Mouse (Mus musculus) heart, embryonic 15.5 days (tissue): ENCODE measurements at regions not wholly inside any gene's neighbourhood (a gene's known extent, or its start where the extent isn't known, plus 50 kb on each side); places are given as distances from the start of the nearest gene placed in this dataset.

Experiments used
- ATAC-seq: fragments of 200-750 bp; cut with Nextera tagmentation; replicated peaks from 2 replicates; pipeline ENCODE4 v1.8.0; 2017; ENCODE audit warnings: low read depth, moderate TSS enrichment; ENCODE audit not compliant: insufficient number of reproducible peaks, insufficient read depth, low FRiP score
- H3K27ac ChIP-seq: fragments of 300-500 bp; sonication (generic); 2 replicates; pipeline ENCODE4 v1.5.1; 2015; ENCODE audit warnings: mild to moderate bottlenecking, inconsistent platforms
- H3K27me3 ChIP-seq: fragments of 300-500 bp; sonication (generic); 2 replicates; pipeline ENCODE4 v1.6.1; 2015; ENCODE audit warnings: inconsistent platforms
- H3K36me3 ChIP-seq: fragments of 300-500 bp; sonication (generic); 2 replicates; pipeline ENCODE4 v1.6.1; 2015; ENCODE audit warnings: mild to moderate bottlenecking, inconsistent platforms
- H3K4me1 ChIP-seq: fragments of 300-500 bp; sonication (generic); replicated peaks from 2 replicates; pipeline ENCODE4 v1.6.1; 2015; ENCODE audit warnings: inconsistent platforms
- H3K4me2 ChIP-seq: fragments of 300-500 bp; sonication (generic); 2 replicates; pipeline ENCODE4 v1.6.1; 2015; ENCODE audit warnings: inconsistent platforms, mild to moderate bottlenecking, moderate library complexity
- H3K4me3 ChIP-seq: fragments of 300-500 bp; sonication (generic); 2 replicates; pipeline ENCODE4 v1.5.1; 2015; ENCODE audit warnings: mild to moderate bottlenecking, inconsistent platforms
- H3K9ac ChIP-seq: fragments of 300-500 bp; sonication (generic); 2 replicates; pipeline ENCODE4 v1.6.1; 2015; ENCODE audit warnings: mild to moderate bottlenecking, inconsistent platforms
- H3K9me3 ChIP-seq: fragments of 300-500 bp; sonication (generic); replicated peaks from 2 replicates; pipeline ENCODE4 v1.6.1; 2016; ENCODE audit warnings: inconsistent platforms
- WGBS: fragments of 180-500 bp; shearing (Covaris S2); methylation state at CpG from one replicate; pipeline ENCODE4 v1.1.7; 2015; ENCODE audit warnings: mixed read lengths; 5-methylcytosine and 5-hydroxymethylcytosine counted together

DNA sequence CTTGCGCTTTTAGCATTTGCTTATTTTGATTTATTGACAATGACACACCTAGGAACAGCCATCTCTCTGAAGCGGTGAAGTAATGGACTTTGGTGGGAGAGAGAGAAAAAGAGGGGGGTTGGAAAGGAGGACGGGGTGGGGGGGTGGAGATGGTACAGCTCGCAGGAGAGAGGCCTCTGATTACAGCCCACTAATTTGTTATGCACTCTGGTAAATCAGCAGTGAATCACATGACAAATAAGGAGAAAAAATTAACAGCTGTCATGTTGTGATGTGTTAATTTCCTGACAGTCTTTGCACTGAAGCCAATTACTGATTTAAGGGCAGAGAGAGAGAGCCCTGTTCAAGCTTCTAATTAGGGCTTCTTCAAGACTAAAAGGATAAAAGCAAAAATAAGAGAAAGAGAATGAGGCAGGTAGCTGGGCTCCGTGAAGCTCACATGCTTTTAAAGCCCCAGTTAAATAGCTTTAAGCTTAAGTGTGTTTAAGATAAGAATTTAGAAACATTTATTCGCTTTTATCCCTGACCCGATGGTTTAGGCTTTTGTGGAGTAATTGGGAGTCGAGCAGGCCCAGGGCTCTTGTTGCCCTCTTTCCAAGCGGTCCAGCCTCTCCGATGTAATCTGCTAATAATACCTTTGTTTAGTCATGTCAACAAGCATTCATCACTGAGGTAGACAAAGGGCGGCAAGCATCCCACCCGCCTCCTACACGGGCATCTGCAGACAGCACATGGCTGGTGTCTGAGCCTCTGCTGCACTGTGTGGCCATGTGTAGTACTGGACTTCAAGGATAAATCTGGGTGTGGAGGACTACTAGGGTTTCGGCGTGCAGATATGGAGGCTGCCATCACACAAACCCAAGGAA is 193.7 kb upstream of the Tshz3 start:
- peaks cover 9% of the 10 kb centered on the region for H3K4me1 ChIP-seq
- 61% methylated on average over 15 of the region's 15 CpGs for WGBS
- no peaks in the 10 kb centered on the region for H3K36me3 ChIP-seq
- no peak overlapping the region for H3K9ac ChIP-seq
- no peak overlapping the region for H3K4me2 ChIP-seq
- no peaks in the 10 kb centered on the region for H3K9me3 ChIP-seq
- H3K27me3 ChIP-seq, result no peaks in the 10 kb centered on the region
- ATAC-seq, result no peak
- no peak overlapping the region for H3K27ac ChIP-seq
- no peak overlapping the region for H3K4me3 ChIP-seq

- no peaks in the 10 kb centered on the region for H3K36me3 ChIP-seq
- WGBS, result 21% methylated on average over 9 of the region's 9 CpGs
- H3K9me3 ChIP-seq, result no peaks in the 10 kb centered on the region
- H3K4me2 ChIP-seq, result no peak overlapping the region
- ATAC-seq, result peak; percentile 85
- H3K27me3 ChIP-seq, result no peaks in the 10 kb centered on the region
- peak overlapping the region; percentile 44; the same call in 1 of the 2 replicates for H3K27ac ChIP-seq
- no peak overlapping the region for H3K9ac ChIP-seq
- H3K4me1 ChIP-seq, result peaks cover 9% of the 10 kb centered on the region
- H3K4me3 ChIP-seq, result no peak overlapping the region
These were observed 190.0 kb upstream of the Tshz3 start for GRCm38 (mm10) chr7:36507895-36508431.

DNA sequence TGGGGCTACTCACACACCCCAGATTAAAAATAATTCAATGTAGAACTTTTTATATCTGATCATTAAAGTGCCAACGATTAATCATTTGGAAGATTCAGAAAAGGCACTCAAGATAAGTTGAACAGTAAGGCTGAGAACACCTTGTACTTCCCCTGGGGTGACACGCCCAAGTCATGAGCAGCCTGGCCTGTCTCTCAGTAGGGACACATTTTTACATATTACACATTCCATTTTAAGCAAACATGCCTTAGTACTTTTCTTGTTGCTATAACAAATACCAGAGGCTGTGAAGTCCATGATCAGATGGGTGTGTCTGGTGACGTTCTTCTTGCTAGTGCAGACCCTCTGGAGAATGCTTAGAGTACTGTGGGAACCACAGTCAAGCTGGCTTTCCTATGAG is 184.2 kb upstream of the Tshz3 start:
- no peak overlapping the region for H3K4me3 ChIP-seq
- no peak overlapping the region for H3K27ac ChIP-seq
- H3K9me3 ChIP-seq, result no peaks in the 10 kb centered on the region
- H3K4me1 ChIP-seq, result no peaks in the 10 kb centered on the region
- H3K27me3 ChIP-seq, result no peaks in the 10 kb centered on the region
- no peak for ATAC-seq
- H3K4me2 ChIP-seq, result no peak overlapping the region
- H3K9ac ChIP-seq, result no peak overlapping the region
- no peaks in the 10 kb centered on the region for H3K36me3 ChIP-seq
- 81% methylated on average over 3 of the region's 3 CpGs for WGBS

DNA sequence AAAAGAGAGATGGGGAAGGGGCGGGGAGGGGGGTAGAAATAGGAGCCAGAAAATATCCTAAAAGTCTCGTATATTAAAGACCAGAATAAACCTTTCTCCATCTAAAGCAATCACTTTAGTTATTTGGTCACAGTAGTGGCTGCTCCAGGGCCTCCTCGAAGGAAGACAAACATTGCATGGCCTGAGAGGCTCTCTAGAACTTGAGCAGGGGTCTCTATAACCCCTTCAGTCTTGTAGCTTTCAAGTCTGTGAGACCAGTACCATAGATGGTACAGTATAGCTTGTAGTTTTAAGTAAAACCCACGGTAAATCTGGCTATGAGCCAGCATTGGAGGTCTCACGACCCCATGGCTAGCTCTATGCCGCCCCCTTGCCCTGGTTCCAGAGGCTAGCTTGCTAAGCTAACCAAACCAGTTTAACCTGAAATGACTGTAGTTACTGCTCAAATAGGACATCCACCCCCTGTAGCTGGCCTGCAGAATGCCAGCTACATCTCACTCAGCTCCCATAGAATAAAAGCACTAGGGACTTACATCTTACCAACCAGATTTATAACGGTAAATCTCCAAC is 181.7 kb upstream of the Tshz3 start:
- ATAC-seq, result no peak
- H3K9ac ChIP-seq, result no peak overlapping the region
- no peak overlapping the region for H3K27ac ChIP-seq
- 55% methylated on average over 7 of the region's 7 CpGs for WGBS
- H3K4me1 ChIP-seq, result no peaks in the 10 kb centered on the region
- H3K27me3 ChIP-seq, result no peaks in the 10 kb centered on the region
- H3K36me3 ChIP-seq, result no peaks in the 10 kb centered on the region
- no peak overlapping the region for H3K4me3 ChIP-seq
- H3K4me2 ChIP-seq, result no peak overlapping the region
- no peaks in the 10 kb centered on the region for H3K9me3 ChIP-seq

DNA sequence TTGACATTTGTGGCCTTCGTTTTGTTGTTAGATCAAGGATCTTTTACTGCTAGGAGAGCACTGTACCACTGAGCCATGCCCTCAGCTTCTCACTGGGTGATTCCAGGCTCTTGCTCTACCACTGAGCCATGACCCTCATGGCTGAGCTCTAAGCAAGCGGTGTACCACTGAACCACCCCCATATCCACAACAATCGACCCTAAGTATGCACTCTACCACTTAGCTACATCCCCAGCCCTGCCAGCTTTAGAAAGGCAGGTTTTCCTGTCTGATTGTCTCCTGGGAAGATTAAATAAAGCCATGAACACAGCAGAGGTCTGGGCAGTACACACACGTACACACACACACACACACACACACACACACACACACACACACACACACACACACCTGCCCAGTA is 178.9 kb upstream of the Tshz3 start:
- no peak overlapping the region for H3K4me3 ChIP-seq
- H3K27ac ChIP-seq, result no peak overlapping the region
- H3K4me1 ChIP-seq, result no peaks in the 10 kb centered on the region
- ATAC-seq, result no peak
- H3K36me3 ChIP-seq, result no peaks in the 10 kb centered on the region
- H3K9me3 ChIP-seq, result no peaks in the 10 kb centered on the region
- H3K27me3 ChIP-seq, result no peaks in the 10 kb centered on the region
- H3K4me2 ChIP-seq, result no peak overlapping the region
- no peak overlapping the region for H3K9ac ChIP-seq
- 71% methylated on average over 4 of the region's 4 CpGs for WGBS

DNA sequence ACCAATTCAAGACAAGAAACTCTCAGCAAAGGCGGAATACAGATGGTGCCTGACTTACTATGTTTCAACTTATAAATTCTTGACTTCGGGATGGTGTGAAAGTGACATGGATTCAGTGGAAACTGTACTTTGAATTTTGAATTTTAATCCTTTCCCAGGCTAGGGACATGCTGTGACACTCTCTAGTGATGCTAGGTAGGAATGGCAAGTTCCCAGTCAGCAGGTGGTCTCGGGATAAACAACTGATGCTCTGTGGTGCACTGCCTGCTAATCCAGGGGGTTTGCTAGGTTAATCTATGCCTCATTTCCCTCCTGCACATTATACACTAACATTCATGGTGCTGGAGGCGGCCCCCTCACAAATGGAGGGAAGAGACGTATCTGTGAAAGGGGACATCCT is 175.0 kb upstream of the Tshz3 start:
- ATAC-seq, result no peak
- Histone ChIP-seq H3K4me3 (no peak overlapping the region), H3K4me1 (no peaks in the 10 kb centered on the region), H3K9ac (no peak overlapping the region), H3K27me3 (0 out of 2 replicates have a peak, but pooled peaks cover 2% of the 10 kb centered on the region), H3K4me2 (no peak overlapping the region), H3K36me3 (no peaks in the 10 kb centered on the region), H3K27ac (no peak overlapping the region), H3K9me3 (no peaks in the 10 kb centered on the region)
- WGBS, result 67% methylated on average over 5 of the region's 5 CpGs

DNA sequence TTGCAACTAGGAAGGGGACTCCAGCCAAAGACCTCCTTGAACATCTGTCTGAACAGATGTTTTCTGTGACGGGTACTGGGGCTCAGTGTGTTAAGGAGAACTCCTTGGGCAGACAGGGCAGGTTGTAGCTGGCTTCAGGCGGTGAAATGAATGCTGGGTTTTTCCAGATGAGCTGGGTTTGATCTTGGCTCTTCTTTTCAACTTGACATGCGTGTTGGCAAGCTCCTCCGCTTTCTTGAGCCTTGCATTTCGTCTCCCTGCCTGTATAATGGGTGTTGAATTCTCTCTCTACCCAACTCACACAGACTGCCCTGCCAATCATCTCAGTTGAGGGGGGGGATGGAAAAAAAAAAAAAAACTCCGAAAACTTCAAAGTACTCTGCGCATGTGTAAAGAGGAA is 171.8 kb upstream of the Tshz3 start:
- no peaks in the 10 kb centered on the region for H3K9me3 ChIP-seq
- no peak overlapping the region for H3K9ac ChIP-seq
- no peak for ATAC-seq
- no peak overlapping the region for H3K4me2 ChIP-seq
- WGBS, result 64% methylated on average over 7 of the region's 7 CpGs
- H3K4me3 ChIP-seq, result no peak overlapping the region
- no peaks in the 10 kb centered on the region for H3K4me1 ChIP-seq
- 0 out of 2 replicates have a peak, but pooled peaks cover 5% of the 10 kb centered on the region for H3K27me3 ChIP-seq
- no peak overlapping the region for H3K27ac ChIP-seq
- no peaks in the 10 kb centered on the region for H3K36me3 ChIP-seq

GRCm38 (mm10) chr7:36526692-36527091 is 171.2 kb upstream of the Tshz3 start:
- Histone ChIP-seq H3K4me3 (no peak overlapping the region), H3K9me3 (no peaks in the 10 kb centered on the region), H3K4me1 (no peaks in the 10 kb centered on the region), H3K27me3 (0 out of 2 replicates have a peak, but pooled peaks cover 5% of the 10 kb centered on the region), H3K9ac (no peak overlapping the region), H3K27ac (no peak overlapping the region), H3K4me2 (no peak overlapping the region), H3K36me3 (no peaks in the 10 kb centered on the region)
- no peak for ATAC-seq
- 51% methylated on average over 3 of the region's 3 CpGs for WGBS

GRCm38 (mm10) chr7:36529504-36530065 is 168.3 kb upstream of the Tshz3 start:
- Histone ChIP-seq H3K9me3 (no peaks in the 10 kb centered on the region), H3K27ac (no peak overlapping the region), H3K36me3 (no peaks in the 10 kb centered on the region), H3K4me1 (no peaks in the 10 kb centered on the region), H3K4me2 (no peak overlapping the region), H3K27me3 (0 out of 2 replicates have a peak, but pooled peaks cover 5% of the 10 kb centered on the region), H3K9ac (no peak overlapping the region), H3K4me3 (no peak overlapping the region)
- ATAC-seq, result no peak
- 81% methylated on average over 15 of the region's 15 CpGs for WGBS

DNA sequence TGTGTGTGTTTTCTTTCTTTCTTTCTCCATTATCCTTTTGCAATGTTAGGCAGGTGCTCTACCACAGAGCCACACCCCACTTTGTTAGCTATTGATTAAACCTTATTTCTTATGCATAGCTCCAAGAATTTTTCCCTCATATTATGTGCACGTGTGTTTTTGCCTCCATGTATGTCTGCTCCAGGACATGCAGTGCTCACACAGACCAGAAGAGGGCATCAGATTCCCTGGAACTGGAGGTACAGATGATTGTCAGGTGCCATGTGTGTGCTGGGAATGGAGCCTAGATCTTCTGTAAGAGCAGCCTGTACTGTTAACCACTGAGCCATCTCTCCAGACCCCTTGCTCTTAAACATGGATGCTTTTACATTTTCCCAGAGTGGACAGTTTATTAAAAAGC is 166.4 kb upstream of the Tshz3 start:
- no peaks in the 10 kb centered on the region for H3K4me1 ChIP-seq
- no peak overlapping the region for H3K9ac ChIP-seq
- no peak for ATAC-seq
- H3K27me3 ChIP-seq, result 0 out of 2 replicates have a peak, but pooled peaks cover 5% of the 10 kb centered on the region
- H3K4me2 ChIP-seq, result no peak overlapping the region
- 74% methylated on average over 1 of the region's 1 CpGs for WGBS
- no peaks in the 10 kb centered on the region for H3K9me3 ChIP-seq
- no peaks in the 10 kb centered on the region for H3K36me3 ChIP-seq
- H3K27ac ChIP-seq, result no peak overlapping the region
- no peak overlapping the region for H3K4me3 ChIP-seq

DNA sequence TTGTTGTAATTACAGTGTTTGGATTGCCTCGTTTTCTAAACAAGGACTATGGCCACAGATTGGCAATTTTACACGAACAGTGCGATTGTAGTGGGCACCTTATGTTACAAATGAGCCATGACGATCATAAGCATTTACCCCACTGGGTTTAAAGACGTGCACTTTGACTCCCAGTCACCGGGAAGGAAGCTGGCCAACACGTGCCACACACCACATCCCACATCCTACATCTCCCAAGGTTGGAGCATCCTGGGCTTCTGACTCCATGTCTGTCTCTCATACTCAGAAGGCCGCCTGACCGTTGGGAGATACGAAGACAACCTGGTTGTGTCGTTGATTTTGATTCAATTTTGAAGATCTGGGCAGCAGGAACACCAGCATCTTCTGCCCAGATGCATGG is 159.8 kb upstream of the Tshz3 start:
- WGBS, result 78% methylated on average over 11 of the region's 11 CpGs
- H3K9ac ChIP-seq, result no peak overlapping the region
- no peak for ATAC-seq

More for the DNA sequence above, 159.8 kb upstream of the Tshz3 start:
- Histone ChIP-seq H3K27ac (no peak overlapping the region), H3K27me3 (no peaks in the 10 kb centered on the region), H3K4me2 (no peak overlapping the region), H3K4me1 (no peaks in the 10 kb centered on the region), H3K4me3 (no peak overlapping the region), H3K9me3 (no peaks in the 10 kb centered on the region), H3K36me3 (no peaks in the 10 kb centered on the region)
